Mouse (Mus musculus) forebrain, postnatal 0 days (tissue): ENCODE measurements at regions not wholly inside any gene's neighbourhood (a gene's known extent, or its start where the extent isn't known, plus 50 kb on each side); places are given as distances from the start of the nearest gene placed in this dataset.

Source experiments
- ATAC-seq: fragments of 200-750 bp; cut with Nextera tagmentation; 2 replicates; pipeline ENCODE4 v1.8.0; 2017; ENCODE audit warnings: mild to moderate bottlenecking, moderate library complexity
- DNase-seq: peaks from one replicate; pipeline ENCODE4 v3.0.0-alpha.2; 2015
- H3K27ac ChIP-seq: fragments of 300-500 bp; sonication (generic); 2 replicates; pipeline ENCODE4 v1.5.1; 2014; ENCODE audit warnings: low read depth, mild to moderate bottlenecking, antibody characterized with exemption, low read length, moderate library complexity, mixed read lengths
- H3K27me3 ChIP-seq: fragments of 300-500 bp; sonication (generic); 2 replicates; pipeline ENCODE4 v1.6.1; 2014; ENCODE audit warnings: mild to moderate bottlenecking, low read length, mixed read lengths; ENCODE audit not compliant: insufficient read depth
- H3K36me3 ChIP-seq: fragments of 300-500 bp; sonication (generic); 2 replicates; pipeline ENCODE4 v1.6.1; 2014; ENCODE audit warnings: mild to moderate bottlenecking, moderate library complexity; ENCODE audit not compliant: insufficient read depth
- H3K4me1 ChIP-seq: fragments of 300-500 bp; sonication (generic); 2 replicates; pipeline ENCODE4 v1.6.1; 2014; ENCODE audit warnings: antibody characterized with exemption; ENCODE audit not compliant: insufficient read depth
- H3K4me2 ChIP-seq: fragments of 300-500 bp; sonication (generic); 2 replicates; pipeline ENCODE4 v1.6.1; 2014; ENCODE audit warnings: low read depth, mild to moderate bottlenecking, moderate library complexity
- H3K4me3 ChIP-seq: fragments of 300-500 bp; sonication (generic); 2 replicates; pipeline ENCODE4 v1.5.1; 2014; ENCODE audit warnings: low read depth, low read length, mixed read lengths
- H3K9ac ChIP-seq: fragments of 300-500 bp; sonication (generic); 2 replicates; pipeline ENCODE4 v1.6.1; 2014; ENCODE audit warnings: mild to moderate bottlenecking
- H3K9me3 ChIP-seq: fragments of 300-500 bp; sonication (generic); 2 replicates; pipeline ENCODE4 v1.6.1; 2016; ENCODE audit warnings: low read length
- CTCF ChIP-seq: sonication (generic); IDR thresholded peaks from 2 replicates; pipeline ENCODE4 v1.5.1; 2016; ENCODE audit warnings: antibody characterized with exemption, control low read depth, low read depth
- WGBS: fragments of 180-500 bp; shearing (Covaris S2); extraction: QIAGEN DNeasy Blood & Tissue Kit; methylation state at CpG from one replicate; pipeline ENCODE4 v1.1.7; 2014; 5-methylcytosine and 5-hydroxymethylcytosine counted together

- H3K27ac ChIP-seq = no peak overlapping the region
- WGBS = 45% methylated on average over 6 of the region's 6 CpGs
- peak; percentile 36 for ATAC-seq
Measured at GRCm38 (mm10) chr8:112219656-112220055, 204.8 kb upstream of the Gm6793 start.

GRCm38 (mm10) chr8:112212170-112212569 is 197.3 kb upstream of the Gm6793 start:
- no peak for ATAC-seq
- H3K4me3 ChIP-seq = no peak overlapping the region
- no peak overlapping the region for H3K27ac ChIP-seq
- no peak overlapping the region for H3K4me2 ChIP-seq
- no peak for DNase-seq
- H3K27me3 ChIP-seq = no peaks in the 10 kb centered on the region
- H3K4me1 ChIP-seq = no peaks in the 10 kb centered on the region
- no peaks in the 10 kb centered on the region for H3K9me3 ChIP-seq
- TF ChIP-seq CTCF = no peak
- no peak overlapping the region for H3K9ac ChIP-seq
- WGBS = 87% methylated on average over 5 of the region's 5 CpGs
- H3K36me3 ChIP-seq = no peaks in the 10 kb centered on the region

More at GRCm38 (mm10) chr8:112219656-112220055, 204.8 kb upstream of the Gm6793 start:
- H3K27me3 ChIP-seq = no peaks in the 10 kb centered on the region
- peaks cover 4% of the 10 kb centered on the region; the same call in 1 of the 2 replicates for H3K4me1 ChIP-seq
- no peaks in the 10 kb centered on the region for H3K9me3 ChIP-seq
- no peak overlapping the region for H3K9ac ChIP-seq
- no peak overlapping the region for H3K4me3 ChIP-seq
- H3K4me2 ChIP-seq = no peak overlapping the region
- no peaks in the 10 kb centered on the region for H3K36me3 ChIP-seq
- no peak for TF ChIP-seq CTCF
- peak; percentile 16 for DNase-seq

GRCm38 (mm10) chr8:112196423-112196822 is 181.6 kb upstream of the Gm6793 start:
- H3K9me3 ChIP-seq = no peaks in the 10 kb centered on the region
- WGBS = 44% methylated on average over 1 of the region's 1 CpGs
- no peaks in the 10 kb centered on the region for H3K27me3 ChIP-seq
- no peaks in the 10 kb centered on the region for H3K36me3 ChIP-seq
- no peak for TF ChIP-seq CTCF
- DNase-seq (peak; percentile 11), ATAC-seq (0 out of 2 replicates have a peak, but pooled peaks have one; percentile 40)
- H3K4me3 ChIP-seq = no peak overlapping the region
- H3K4me1 ChIP-seq = no peaks in the 10 kb centered on the region
- no peak overlapping the region for H3K4me2 ChIP-seq
- no peak overlapping the region for H3K9ac ChIP-seq
- H3K27ac ChIP-seq = no peak overlapping the region

GRCm38 (mm10) chr8:112195880-112196279 is 181.0 kb upstream of the Gm6793 start:
- 73% methylated on average over 2 of the region's 2 CpGs for WGBS
- TF ChIP-seq CTCF = no peak
- Histone ChIP-seq H3K27me3 (no peaks in the 10 kb centered on the region), H3K9me3 (no peaks in the 10 kb centered on the region), H3K9ac (no peak overlapping the region), H3K4me2 (no peak overlapping the region), H3K4me3 (no peak overlapping the region), H3K4me1 (no peaks in the 10 kb centered on the region), H3K27ac (no peak overlapping the region), H3K36me3 (no peaks in the 10 kb centered on the region)
- ATAC-seq (no peak), DNase-seq (no peak)

GRCm38 (mm10) chr8:112191846-112192245 is 177.0 kb upstream of the Gm6793 start:
- no peak for TF ChIP-seq CTCF
- no peaks in the 10 kb centered on the region for H3K36me3 ChIP-seq
- H3K4me2 ChIP-seq = no peak overlapping the region
- DNase-seq (peak; percentile 37), ATAC-seq (no peak)
- H3K27ac ChIP-seq = no peak overlapping the region
- H3K27me3 ChIP-seq = no peaks in the 10 kb centered on the region
- no peak overlapping the region for H3K9ac ChIP-seq
- 30% methylated on average over 3 of the region's 3 CpGs for WGBS
- H3K9me3 ChIP-seq = no peaks in the 10 kb centered on the region
- no peaks in the 10 kb centered on the region for H3K4me1 ChIP-seq
- no peak overlapping the region for H3K4me3 ChIP-seq

GRCm38 (mm10) chr8:112189698-112190097 is 174.9 kb upstream of the Gm6793 start:
- H3K27ac ChIP-seq = no peak overlapping the region
- no peak for TF ChIP-seq CTCF
- 11% methylated on average over 2 of the region's 2 CpGs for WGBS

GRCm38 (mm10) chr8:112170184-112170583 is 155.3 kb upstream of the Gm6793 start:
- 0 out of 2 replicates have a peak, but pooled peaks have one; percentile 10 for TF ChIP-seq CTCF
- Histone ChIP-seq H3K9ac (no peak overlapping the region), H3K4me2 (no peak overlapping the region), H3K4me3 (no peak overlapping the region), H3K4me1 (no peaks in the 10 kb centered on the region), H3K27me3 (no peaks in the 10 kb centered on the region), H3K36me3 (no peaks in the 10 kb centered on the region), H3K9me3 (peaks cover 5% of the 10 kb centered on the region; the same call in 1 of the 2 replicates), H3K27ac (no peak overlapping the region)
- DNase-seq (no peak), ATAC-seq (no peak)
- 100% methylated on average over 1 of the region's 1 CpGs for WGBS

More at GRCm38 (mm10) chr8:112189698-112190097, 174.9 kb upstream of the Gm6793 start:
- Histone ChIP-seq H3K4me1 (no peaks in the 10 kb centered on the region), H3K9ac (no peak overlapping the region), H3K36me3 (no peaks in the 10 kb centered on the region), H3K27me3 (no peaks in the 10 kb centered on the region), H3K4me3 (no peak overlapping the region), H3K4me2 (no peak overlapping the region), H3K9me3 (no peaks in the 10 kb centered on the region)
- ATAC-seq (no peak), DNase-seq (peak; percentile 19)
